Mouse (Mus musculus): ENCODE data around the gene Gm3543. TPM values are rescaled to one million over a fixed set of nuclear protein-coding genes. Genes with fewer than 3 reads are reported as not detected.
"Not testable (repeated sequence)": the region's sequence is repeated elsewhere in the genome, so short reads cannot be mapped to it uniquely, and the experiment has no call there.

The Gm3543 gene
- polyA plus RNA-seq (2011; ENCODE audit: insufficient read length, low read depth, missing spikeins) = not detected in 2 replicates

- H3K27ac ChIP-seq (ENCODE audit: insufficient read depth, low read length); H3K4me1 ChIP-seq (ENCODE audit: control insufficient read depth, insufficient read depth, low read length); H3K4me3 ChIP-seq (ENCODE audit: insufficient read depth, low read length): not testable (repeated sequence)
These were observed at the start of gene Gm3543 for GRCm38 (mm10) chr14:41983225-41983624. Gene Gm3543 (minus strand): TSS chr14:41983325.

- not testable (repeated sequence) for H3K4me1 ChIP-seq (ENCODE audit: control insufficient read depth, insufficient read depth, low read length); H3K27ac ChIP-seq (ENCODE audit: insufficient read depth, low read length); H3K4me3 ChIP-seq (ENCODE audit: insufficient read depth, low read length)
These were observed 14.5 kb downstream of the Gm3543 start for GRCm38 (mm10) chr14:41968596-41968995.

GRCm38 (mm10) chr14:41967827-41968226 is 15.3 kb downstream of the Gm3543 start, which contains the start of gene Gm6401:
Gene Gm6401 (minus strand): TSS chr14:41967927.
- H3K4me3 ChIP-seq (ENCODE audit: insufficient read depth, low read length); H3K4me1 ChIP-seq (ENCODE audit: control insufficient read depth, insufficient read depth, low read length); H3K27ac ChIP-seq (ENCODE audit: insufficient read depth, low read length): not testable (repeated sequence)

- H3K27ac ChIP-seq (ENCODE audit: insufficient read depth, low read length); H3K4me1 ChIP-seq (ENCODE audit: control insufficient read depth, insufficient read depth, low read length); H3K4me3 ChIP-seq (ENCODE audit: insufficient read depth, low read length): not testable (repeated sequence)
These were observed 19.0 kb downstream of the Gm3543 start for GRCm38 (mm10) chr14:41964095-41964494.

- H3K4me1 ChIP-seq (ENCODE audit: control insufficient read depth, insufficient read depth, low read length); H3K4me3 ChIP-seq (ENCODE audit: insufficient read depth, low read length); H3K27ac ChIP-seq (ENCODE audit: insufficient read depth, low read length): not testable (repeated sequence)
These were observed 39.4 kb downstream of the Gm3543 start, which contains the start of gene 1700024B05Rik for GRCm38 (mm10) chr14:41943695-41944094. Gene 1700024B05Rik (plus strand): TSS chr14:41943995.

Other genes with a start within 250 kb of the Gm3543 start
- not detected in 2 replicates for gene Gm7929, start 232.7 kb downstream of the Gm3543 start, polyA plus RNA-seq (2011; ENCODE audit: insufficient read length, low read depth, missing spikeins)
- not detected in 2 replicates for gene Gm47189, start 210.9 kb downstream of the Gm3543 start, polyA plus RNA-seq (2011; ENCODE audit: insufficient read length, low read depth, missing spikeins)
- gene Gm7980, start 76.0 kb downstream of the Gm3543 start, polyA plus RNA-seq (2011; ENCODE audit: insufficient read length, low read depth, missing spikeins) = not detected in 2 replicates
- not detected in 2 replicates for gene 1700049E17Rik1, start 58.4 kb downstream of the Gm3543 start, polyA plus RNA-seq (2011; ENCODE audit: insufficient read length, low read depth, missing spikeins)
- gene 1700024B05Rik, start 39.3 kb downstream of the Gm3543 start, polyA plus RNA-seq (2011; ENCODE audit: insufficient read length, low read depth, missing spikeins) = not detected in 2 replicates
- gene Gm6401, start 15.4 kb downstream of the Gm3543 start, polyA plus RNA-seq (2011; ENCODE audit: insufficient read length, low read depth, missing spikeins) = not detected in 2 replicates
- gene Gm7951, start 134.0 kb upstream of the Gm3543 start, polyA plus RNA-seq (2011; ENCODE audit: insufficient read length, low read depth, missing spikeins) = not detected in 2 replicates
- gene Gm17027, start 179.3 kb upstream of the Gm3543 start, polyA plus RNA-seq (2011; ENCODE audit: insufficient read length, low read depth, missing spikeins) = not detected in 2 replicates
- gene Gm3573, start 207.5 kb upstream of the Gm3543 start, polyA plus RNA-seq (2011; ENCODE audit: insufficient read length, low read depth, missing spikeins) = not detected in 2 replicates

All from embryonic fibroblast, embryonic 13.5 days (primary cell).